Mouse (Mus musculus) liver, embryonic 15.5 days (tissue): ENCODE results near the gene Eno3. TPM values are rescaled to one million over a fixed set of nuclear protein-coding genes. Genes with fewer than 3 reads are reported as not detected.

Source experiments
- ATAC-seq: fragments of 200-750 bp; cut with Nextera tagmentation; 2 replicates; pipeline ENCODE4 v1.8.0; 2017; ENCODE audit warnings: moderate number of reproducible peaks, mild to moderate bottlenecking, moderate library complexity; ENCODE audit not compliant: insufficient read depth
- H3K27ac ChIP-seq: fragments of 300-500 bp; sonication (generic); replicated peaks from 2 replicates; pipeline ENCODE4 v1.5.1; 2015; ENCODE audit warnings: mild to moderate bottlenecking, inconsistent platforms
- H3K27me3 ChIP-seq: fragments of 300-500 bp; sonication (generic); 2 replicates; pipeline ENCODE4 v1.6.1; 2015; ENCODE audit warnings: mild to moderate bottlenecking, inconsistent platforms
- H3K36me3 ChIP-seq: fragments of 300-500 bp; sonication (generic); replicated peaks from 2 replicates; pipeline ENCODE4 v1.6.1; 2015; ENCODE audit warnings: moderate library complexity, mild to moderate bottlenecking, inconsistent platforms
- H3K4me1 ChIP-seq: fragments of 300-500 bp; sonication (generic); replicated peaks from 2 replicates; pipeline ENCODE4 v1.6.1; 2015; ENCODE audit warnings: inconsistent platforms
- H3K4me2 ChIP-seq: fragments of 300-500 bp; sonication (generic); 2 replicates; pipeline ENCODE4 v1.6.1; 2015; ENCODE audit warnings: moderate library complexity, mild to moderate bottlenecking, inconsistent platforms
- H3K4me3 ChIP-seq: fragments of 300-500 bp; sonication (generic); replicated peaks from 2 replicates; pipeline ENCODE4 v1.5.1; 2015; ENCODE audit warnings: mild to moderate bottlenecking, inconsistent platforms
- H3K9ac ChIP-seq: fragments of 300-500 bp; sonication (generic); 2 replicates; pipeline ENCODE4 v1.6.1; 2015; ENCODE audit warnings: moderate library complexity, mild to moderate bottlenecking, inconsistent platforms
- H3K9me3 ChIP-seq: fragments of 300-500 bp; sonication (generic); replicated peaks from 2 replicates; pipeline ENCODE4 v1.6.1; 2016; ENCODE audit warnings: inconsistent platforms
- WGBS: fragments of 180-500 bp; shearing (Covaris S2); methylation state at CpG from one replicate; pipeline ENCODE4 v1.1.7; 2015; ENCODE audit warnings: mixed read lengths; ENCODE audit not compliant: insufficient replicate concordance; 5-methylcytosine and 5-hydroxymethylcytosine counted together
- polyA plus RNA-seq: library from polyadenylated mRNA; unstranded; fragments of >200 nt; fragmentation: Nextera tagmentation; extraction: Ambion mirVana; gene quantifications from 2 replicates; pipeline ENCODE4 v1.2.1, GENCODE M21; 2015

Gene Eno3
- polyA plus RNA-seq, 1 experiment from 2014 or later: 18.2 TPM

- no peak for ATAC-seq
- peaks cover 33% of the 10 kb centered on the region for H3K36me3 ChIP-seq
- no peak overlapping the region for H3K4me2 ChIP-seq
- no peaks in the 10 kb centered on the region for H3K9me3 ChIP-seq
- H3K27me3 ChIP-seq: no peaks in the 10 kb centered on the region
- 85% methylated on average over 8 of the region's 8 CpGs for WGBS
- H3K9ac ChIP-seq: no peak overlapping the region
- H3K4me1 ChIP-seq: peaks cover 53% of the 10 kb centered on the region
- H3K27ac ChIP-seq: no peak overlapping the region
- H3K4me3 ChIP-seq: no peak overlapping the region
These were observed 12.4 kb upstream of the Eno3 start for GRCm38 (mm10) chr11:70644564-70645103.

DNA sequence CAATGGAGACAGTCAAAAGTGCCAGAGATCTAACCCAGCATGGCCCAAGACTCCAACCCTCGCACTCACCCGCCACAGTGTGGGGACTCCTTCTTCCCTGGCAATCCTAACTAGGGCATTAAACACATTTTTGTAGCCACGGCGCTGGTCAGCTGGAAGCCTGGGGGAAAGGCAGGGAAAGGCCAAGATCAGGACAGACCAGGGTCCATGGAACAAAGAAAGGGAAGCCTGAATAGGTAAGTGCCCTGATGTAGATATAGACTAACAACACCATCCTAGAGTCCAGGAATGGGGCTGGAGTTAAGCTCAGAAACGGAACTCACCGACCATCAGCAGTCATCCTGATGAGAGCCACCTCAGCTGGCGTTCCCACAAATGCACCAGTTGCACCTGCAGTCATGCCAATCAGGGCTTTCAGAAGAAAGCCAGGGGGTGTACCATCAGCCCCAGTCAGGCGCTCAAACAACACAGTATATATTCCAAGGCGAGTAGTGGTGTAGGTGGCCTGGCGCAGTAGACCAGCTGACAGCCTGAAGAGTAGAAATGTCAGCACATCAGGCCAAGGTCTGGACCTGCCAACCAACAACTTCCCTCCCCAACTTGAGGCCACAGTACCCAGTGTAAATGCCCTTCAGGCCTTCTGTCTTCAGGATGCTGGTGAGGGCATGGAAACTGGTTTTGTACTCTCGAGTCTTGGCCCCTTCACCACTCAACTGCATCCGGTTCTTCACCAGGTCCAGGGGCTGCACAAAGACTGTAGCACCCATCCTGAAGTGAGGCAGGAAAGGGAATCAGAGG is 11.3 kb upstream of the Eno3 start:
- peak overlapping the region; percentile 82 for H3K4me3 ChIP-seq
- H3K4me2 ChIP-seq: peak overlapping the region; percentile 87
- no peak for ATAC-seq
- H3K36me3 ChIP-seq: peaks cover 43% of the 10 kb centered on the region
- H3K9me3 ChIP-seq: no peaks in the 10 kb centered on the region
- peaks cover 54% of the 10 kb centered on the region for H3K4me1 ChIP-seq
- H3K27ac ChIP-seq: peak overlapping the region; percentile 99
- WGBS: 73% methylated on average over 12 of the region's 12 CpGs
- no peaks in the 10 kb centered on the region for H3K27me3 ChIP-seq
- peak overlapping the region; percentile 80 for H3K9ac ChIP-seq

DNA sequence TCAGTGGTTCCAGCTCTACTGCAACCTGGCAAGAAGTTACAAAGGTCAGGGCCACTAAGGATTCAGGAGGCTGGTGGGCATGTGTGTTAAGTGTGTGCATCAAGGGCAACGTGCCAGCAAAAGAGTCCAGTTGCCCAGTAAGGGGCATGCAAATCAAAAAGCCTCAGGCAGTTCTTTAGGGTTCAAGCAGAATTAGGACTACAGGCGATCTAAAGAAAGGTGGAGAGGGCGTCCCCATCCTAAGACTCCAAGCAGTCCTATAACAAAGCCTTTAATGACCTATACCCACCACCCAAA is 10.8 kb upstream of the Eno3 start:
- H3K9ac ChIP-seq: peak overlapping the region; percentile 80
- H3K4me2 ChIP-seq: peak overlapping the region; percentile 87
- H3K4me1 ChIP-seq: peaks cover 59% of the 10 kb centered on the region
- peaks cover 48% of the 10 kb centered on the region for H3K36me3 ChIP-seq
- WGBS: 16% methylated on average over 3 of the region's 3 CpGs
- peak overlapping the region; percentile 99 for H3K27ac ChIP-seq
- H3K9me3 ChIP-seq: no peaks in the 10 kb centered on the region
- no peaks in the 10 kb centered on the region for H3K27me3 ChIP-seq
- H3K4me3 ChIP-seq: peak overlapping the region; percentile 82
- no peak for ATAC-seq

DNA sequence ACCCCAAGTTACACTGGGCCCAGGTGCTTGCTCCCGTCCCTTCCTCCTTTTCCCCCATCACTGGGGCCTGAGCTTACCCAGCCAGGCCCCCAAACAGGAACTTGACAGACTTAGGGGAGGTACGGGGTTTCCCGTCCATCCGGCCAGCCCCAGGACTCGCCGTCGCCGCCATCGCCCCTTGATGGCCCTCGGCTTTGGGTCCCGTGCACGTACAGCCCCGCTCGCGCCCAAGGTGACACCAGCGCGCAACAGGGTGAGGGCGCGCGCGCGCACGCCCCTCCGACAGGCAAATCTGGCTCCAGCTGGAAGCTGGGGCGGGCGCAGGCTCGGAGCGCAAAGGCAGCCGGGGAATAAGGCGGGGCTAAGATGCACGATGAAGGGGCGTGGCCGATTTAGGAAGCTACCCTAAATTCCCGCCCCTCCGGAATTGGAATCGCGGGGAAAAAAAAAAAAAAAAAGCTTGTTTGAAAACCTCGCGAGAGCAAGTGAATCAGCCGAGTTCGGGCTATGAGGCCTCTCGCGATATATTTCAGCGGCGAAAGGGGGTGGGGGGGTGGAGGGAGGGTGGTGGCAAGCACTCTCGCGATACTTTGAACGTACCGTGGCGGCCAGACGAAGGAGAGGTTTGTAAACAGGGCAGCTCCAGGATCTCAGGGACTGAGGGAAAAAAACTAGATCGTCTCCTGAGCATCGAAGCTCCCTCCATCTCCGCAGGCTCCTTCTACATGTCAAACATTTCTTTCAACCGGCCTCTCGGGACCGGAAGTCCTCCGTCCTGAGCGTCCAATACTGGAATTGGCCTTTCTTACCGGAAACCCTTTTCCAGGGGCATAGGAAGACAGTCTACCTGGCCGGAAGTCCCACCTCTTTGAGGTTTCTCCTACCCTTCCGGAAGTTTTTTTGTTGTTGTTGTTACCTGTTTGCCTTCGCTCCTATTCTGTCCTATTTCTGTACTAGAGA is 10.0 kb upstream of the Eno3 start, which contains the start of the genes Rnf167 and Slc25a11:
Rnf167 (plus strand) TSS at position 545 of the 960 bp plus-strand sequence.
Slc25a11 (minus strand) TSS at position 789 of the 960 bp plus-strand sequence.
- Histone ChIP-seq H3K27me3 (no peaks in the 10 kb centered on the region), H3K36me3 (peaks cover 56% of the 10 kb centered on the region), H3K9me3 (no peaks in the 10 kb centered on the region), H3K4me1 (peaks cover 63% of the 10 kb centered on the region), H3K27ac (peak within 1 kb of the TSS; percentile 99), H3K4me2 (peak within 1 kb of the TSS; percentile 99), H3K4me3 (peak within 1 kb of the TSS; percentile 82), H3K9ac (peak within 1 kb of the TSS; percentile 91)
- WGBS: under 1% methylated on average over 63 of the region's 63 CpGs
- peak; percentile 82 for ATAC-seq

GRCm38 (mm10) chr11:70647716-70648420 is 9.1 kb upstream of the Eno3 start:
- no peaks in the 10 kb centered on the region for H3K27me3 ChIP-seq
- ATAC-seq: peak; percentile 11; the same call in 1 of the 2 replicates
- peak overlapping the region; percentile 99 for H3K4me2 ChIP-seq
- H3K9me3 ChIP-seq: no peaks in the 10 kb centered on the region
- 1% methylated on average over 28 of the region's 28 CpGs for WGBS
- H3K4me1 ChIP-seq: peaks cover 67% of the 10 kb centered on the region
- H3K9ac ChIP-seq: peak overlapping the region; percentile 91
- peak overlapping the region; percentile 99 for H3K27ac ChIP-seq
- H3K36me3 ChIP-seq: peaks cover 65% of the 10 kb centered on the region
- H3K4me3 ChIP-seq: peak overlapping the region; percentile 82

GRCm38 (mm10) chr11:70648512-70648911 is 8.5 kb upstream of the Eno3 start:
- H3K4me3 ChIP-seq: peak overlapping the region; percentile 82
- H3K4me1 ChIP-seq: peaks cover 69% of the 10 kb centered on the region
- ATAC-seq: peak; percentile 10; the same call in 1 of the 2 replicates
- WGBS: 9% methylated on average over 4 of the region's 4 CpGs
- peak overlapping the region; percentile 99 for H3K27ac ChIP-seq
- H3K36me3 ChIP-seq: peaks cover 62% of the 10 kb centered on the region
- H3K9me3 ChIP-seq: no peaks in the 10 kb centered on the region
- H3K27me3 ChIP-seq: no peaks in the 10 kb centered on the region
- peak overlapping the region; percentile 99 for H3K4me2 ChIP-seq
- peak overlapping the region; percentile 91 for H3K9ac ChIP-seq

DNA sequence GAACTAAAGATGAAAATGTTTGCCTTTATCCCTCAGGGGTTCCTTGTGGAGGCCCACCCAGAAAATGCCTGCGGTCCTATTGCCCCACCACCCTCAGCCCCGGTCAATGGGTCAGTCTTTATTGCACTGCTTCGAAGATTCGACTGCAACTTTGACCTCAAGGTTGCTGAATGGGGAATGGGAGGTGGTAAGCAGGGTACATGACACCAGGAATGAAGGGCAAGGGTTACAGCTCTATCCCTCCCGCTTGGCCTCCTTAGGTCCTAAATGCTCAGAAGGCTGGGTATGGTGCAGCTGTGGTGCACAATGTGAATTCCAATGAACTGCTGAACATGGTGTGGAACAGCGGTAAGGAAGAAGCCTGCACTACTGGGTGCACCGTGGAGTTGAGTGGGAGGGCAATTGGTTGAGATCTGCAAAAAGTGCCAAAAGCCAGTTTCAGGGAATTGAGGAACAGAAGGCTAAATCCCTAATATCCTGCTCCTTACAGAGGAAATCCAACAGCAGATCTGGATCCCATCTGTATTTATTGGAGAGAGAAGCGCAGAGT is 7.7 kb upstream of the Eno3 start:
- WGBS: 72% methylated on average over 8 of the region's 8 CpGs
- Histone ChIP-seq H3K27me3 (no peaks in the 10 kb centered on the region), H3K36me3 (peaks cover 57% of the 10 kb centered on the region), H3K4me2 (peak overlapping the region; percentile 99), H3K4me3 (peak overlapping the region; percentile 82), H3K27ac (peak overlapping the region; percentile 99), H3K4me1 (peaks cover 69% of the 10 kb centered on the region), H3K9ac (peak overlapping the region; percentile 91), H3K9me3 (no peaks in the 10 kb centered on the region)
- no peak for ATAC-seq

DNA sequence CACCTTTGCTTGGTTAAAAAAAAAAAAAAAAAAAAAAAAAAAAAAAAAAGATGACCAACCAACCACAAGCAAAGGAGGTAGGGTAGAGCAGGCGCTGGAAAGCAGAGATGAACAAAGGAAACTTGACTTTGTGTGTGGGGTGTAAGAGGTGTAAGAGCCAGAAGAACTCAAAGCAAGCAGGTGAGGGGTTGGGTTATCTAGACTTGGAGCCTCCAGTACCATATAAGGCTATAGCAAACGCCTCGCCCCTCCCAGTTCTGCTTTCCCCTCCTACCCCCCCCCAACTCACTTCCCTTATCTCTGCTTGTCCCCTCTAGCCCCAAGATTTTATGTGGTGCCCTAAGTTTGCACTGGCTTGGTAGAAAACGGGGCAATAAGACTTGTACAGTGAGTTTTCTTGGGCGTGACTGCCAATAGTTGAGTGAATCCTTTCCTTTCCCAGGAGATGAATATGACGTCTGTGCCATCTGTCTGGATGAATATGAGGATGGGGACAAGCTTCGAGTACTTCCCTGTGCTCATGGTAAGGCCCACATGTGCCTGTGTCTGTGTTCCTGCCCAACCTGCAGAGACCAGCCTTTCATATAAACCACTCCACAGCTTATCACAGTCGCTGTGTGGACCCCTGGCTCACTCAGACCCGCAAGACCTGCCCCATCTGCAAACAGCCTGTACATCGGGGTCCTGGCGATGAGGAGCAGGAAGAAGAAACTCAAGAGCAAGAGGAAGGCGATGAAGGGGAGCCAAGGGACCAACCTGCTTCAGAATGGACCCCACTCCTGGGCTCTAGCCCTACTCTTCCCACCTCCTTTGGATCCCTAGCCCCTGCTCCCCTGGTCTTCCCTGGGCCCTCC is 6.5 kb upstream of the Eno3 start:
- peak overlapping the region; percentile 98 for H3K9ac ChIP-seq
- H3K36me3 ChIP-seq: peaks cover 44% of the 10 kb centered on the region
- H3K27me3 ChIP-seq: peaks cover under 1% of the 10 kb centered on the region; the same call in 1 of the 2 replicates
- peak overlapping the region; percentile 99 for H3K27ac ChIP-seq
- 36% methylated on average over 12 of the region's 12 CpGs for WGBS
- peaks cover 71% of the 10 kb centered on the region for H3K4me1 ChIP-seq
- peak overlapping the region; percentile 82 for H3K4me3 ChIP-seq
- no peaks in the 10 kb centered on the region for H3K9me3 ChIP-seq
- peak overlapping the region; percentile 99 for H3K4me2 ChIP-seq
- no peak for ATAC-seq

- Histone ChIP-seq H3K4me3 (peak overlapping the region; percentile 27), H3K36me3 (peaks cover 44% of the 10 kb centered on the region), H3K4me1 (peaks cover 71% of the 10 kb centered on the region), H3K9me3 (no peaks in the 10 kb centered on the region), H3K4me2 (peak overlapping the region; percentile 99), H3K27ac (peak overlapping the region; percentile 99), H3K9ac (peak overlapping the region; percentile 98), H3K27me3 (peaks cover 9% of the 10 kb centered on the region)
- no peak for ATAC-seq
- 34% methylated on average over 2 of the region's 2 CpGs for WGBS
These were observed 5.6 kb upstream of the Eno3 start for GRCm38 (mm10) chr11:70651391-70651790.
